Mouse (Mus musculus) CH12.LX (cell line): ENCODE results near the gene Gm10945.

Experiments used
- CHD1 ChIP-seq: IDR thresholded peaks from 2 replicates; pipeline ENCODE4 v1.6.1; 2012; ENCODE audit warnings: low read depth, low read length, improper control_type of control experiment, inconsistent platforms
- CTCF ChIP-seq, 2 experiments: IDR thresholded peaks in 1 of 2; conservative IDR thresholded peaks in 1 of 2; 2 replicates each; pipeline ENCODE4 v1.5.1; 2011 to 2012; ENCODE audit warnings: low read depth in 2 of 2, low read length in 2 of 2, improper control_type of control experiment in 1 of 2, inconsistent platforms in 1 of 2, mild to moderate bottlenecking in 1 of 2, moderate library complexity in 1 of 2
- MAX ChIP-seq: IDR thresholded peaks from 2 replicates; pipeline ENCODE4 v1.6.1; 2011; ENCODE audit warnings: low read length, improper control_type of control experiment
- MAZ ChIP-seq: IDR thresholded peaks from 2 replicates; pipeline ENCODE4 v1.6.1; 2012; ENCODE audit warnings: low read depth, mild to moderate bottlenecking, inconsistent platforms, low read length, improper control_type of control experiment, moderate library complexity
- POLR2A ChIP-seq: IDR thresholded peaks from 2 replicates; pipeline ENCODE4 v1.6.1; 2011; ENCODE audit warnings: low read depth, mild to moderate bottlenecking, improper control_type of control experiment, low read length
- ZMIZ1 ChIP-seq: IDR thresholded peaks from 2 replicates; pipeline ENCODE4 v1.6.1; 2012; ENCODE audit warnings: low read depth, mild to moderate bottlenecking, inconsistent platforms, low read length, improper control_type of control experiment

DNA sequence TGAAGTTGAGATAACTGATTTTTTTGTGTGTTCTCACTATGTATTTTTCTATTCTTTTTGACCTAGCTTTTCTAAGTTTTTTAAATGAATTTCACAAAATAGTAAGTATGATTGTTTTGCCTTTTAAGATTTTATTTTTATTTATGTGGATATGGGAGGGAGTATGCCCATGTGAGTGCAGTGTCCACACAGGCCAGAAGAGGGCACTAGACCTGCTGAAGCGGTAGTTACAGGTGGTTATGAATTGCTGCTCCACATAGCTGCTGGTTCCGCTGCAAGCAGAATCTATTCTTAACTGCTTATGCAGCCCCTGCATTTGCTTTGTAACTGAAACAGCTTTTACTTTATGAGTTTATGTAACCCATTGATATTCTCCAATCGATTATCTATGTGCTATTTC lies 33.1 kb downstream of the Gm10945 start:
- TF ChIP-seq MAZ (no peak), MAX (no peak), POLR2A (no peak), CTCF (conservative IDR thresholded peaks at IDR 0.05 in 1 of 2, IDR thresholded peaks at IDR 0.05 in 1 of 2; ENCODE audit: low read depth in 2 of 2, low read length in 2 of 2) (peak; percentile 17 to 35; a peak in 2 of 4 replicates), CHD1 (no peak), ZMIZ1 (no peak)
